Mouse (Mus musculus): ENCODE data around the gene Nisch. TPM values are rescaled to one million over a fixed set of nuclear protein-coding genes. Genes with fewer than 3 reads are reported as not detected.

The Nisch gene
- polyA plus RNA-seq, 1 experiment from 2014 or later: 87.7 TPM

GRCm38 (mm10) chr14:31139666-31140065 lies 77.1 kb downstream of the Nisch start:
- no peak for ATAC-seq (ENCODE audit: low FRiP score, low TSS enrichment)
- 91% methylated on average over 12 of the region's 12 CpGs for WGBS
- no peak overlapping the region for H3K4me2 ChIP-seq (replicated peaks; ENCODE audit: low read depth)

GRCm38 (mm10) chr14:31138897-31139429 lies 77.8 kb downstream of the Nisch start:
- DNase-seq (ENCODE audit: low spot score): no peak
- Histone ChIP-seq H3K9me3 (ENCODE audit: control insufficient read depth, low read length) (no peaks in the 10 kb centered on the region), H3K4me2 (replicated peaks; ENCODE audit: low read depth) (no peak overlapping the region), H3K4me1 (replicated peaks; ENCODE audit: control insufficient read depth, insufficient read depth) (peaks cover 4% of the 10 kb centered on the region; the same call in 1 of the 2 replicates), H3K27ac (replicated peaks) (no peak overlapping the region), H3K9ac (ENCODE audit: low read length) (no peak overlapping the region), H3K36me3 (ENCODE audit: control insufficient read depth, insufficient read depth, low read length) (peaks cover 18% of the 10 kb centered on the region), H3K4me3 (ENCODE audit: low read depth, low read length) (no peak overlapping the region), H3K27me3 (ENCODE audit: control insufficient read depth, insufficient read depth, low read length) (no peaks in the 10 kb centered on the region)
- WGBS: 93% methylated on average over 9 of the region's 9 CpGs
- no peak for TF ChIP-seq EP300 (optimal IDR thresholded peaks at IDR 0.05)
- TF ChIP-seq CTCF (IDR thresholded peaks at IDR 0.05; ENCODE audit: low read depth): no peak
- ATAC-seq (ENCODE audit: low FRiP score, low TSS enrichment): no peak

More at GRCm38 (mm10) chr14:31139666-31140065, 77.1 kb downstream of the Nisch start:
- no peak overlapping the region for H3K9ac ChIP-seq (ENCODE audit: low read length)
- H3K27ac ChIP-seq (replicated peaks): no peak overlapping the region
- H3K4me3 ChIP-seq (ENCODE audit: low read depth, low read length): no peak overlapping the region
- H3K36me3 ChIP-seq (ENCODE audit: control insufficient read depth, insufficient read depth, low read length): peaks cover 18% of the 10 kb centered on the region
- TF ChIP-seq EP300 (optimal IDR thresholded peaks at IDR 0.05): no peak
- TF ChIP-seq CTCF (IDR thresholded peaks at IDR 0.05; ENCODE audit: low read depth): no peak
- H3K9me3 ChIP-seq (ENCODE audit: control insufficient read depth, low read length): no peaks in the 10 kb centered on the region
- H3K27me3 ChIP-seq (ENCODE audit: control insufficient read depth, insufficient read depth, low read length): no peaks in the 10 kb centered on the region
- no peak for DNase-seq (ENCODE audit: low spot score)
- no peaks in the 10 kb centered on the region for H3K4me1 ChIP-seq (replicated peaks; ENCODE audit: control insufficient read depth, insufficient read depth)

DNA sequence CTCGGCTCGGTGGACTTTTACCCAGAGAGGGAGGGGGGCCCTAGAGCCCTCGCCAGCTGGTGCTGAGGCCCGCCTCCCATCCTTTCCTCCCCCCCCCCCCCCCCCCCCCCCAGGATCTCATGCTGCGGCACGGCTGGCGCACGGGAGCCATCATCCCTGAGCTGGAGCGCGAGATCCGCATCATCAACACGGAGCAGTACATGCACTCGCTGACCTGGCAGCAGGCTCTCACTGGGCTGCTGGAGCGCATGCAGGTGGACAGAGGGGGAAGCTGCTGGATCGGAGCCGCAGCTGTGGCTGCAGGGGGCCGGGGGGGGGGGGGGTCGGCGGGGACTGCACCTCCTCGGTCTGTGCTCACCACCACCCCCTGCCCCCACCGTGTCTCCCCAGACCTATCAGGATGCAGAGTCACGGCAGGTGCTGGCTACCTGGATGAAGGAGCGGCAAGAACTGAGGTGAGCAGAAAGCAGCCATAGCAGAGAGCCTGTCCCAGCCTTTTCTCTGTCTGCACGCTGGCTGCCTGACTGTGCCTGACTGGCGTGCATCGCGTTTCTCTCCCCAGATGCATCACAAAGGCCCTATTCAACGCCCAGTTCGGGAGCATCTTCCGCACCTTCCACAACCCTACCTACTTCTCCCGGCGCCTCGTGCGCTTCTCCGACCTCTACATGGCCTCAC lies 78.4 kb downstream of the Nisch start:
- WGBS: 82% methylated on average over 26 of the region's 35 CpGs
- Histone ChIP-seq H3K36me3 (ENCODE audit: control insufficient read depth, insufficient read depth, low read length) (peaks cover 18% of the 10 kb centered on the region), H3K9ac (ENCODE audit: low read length) (no peak overlapping the region), H3K4me3 (ENCODE audit: low read depth, low read length) (no peak overlapping the region), H3K27me3 (ENCODE audit: control insufficient read depth, insufficient read depth, low read length) (no peaks in the 10 kb centered on the region), H3K4me2 (replicated peaks; ENCODE audit: low read depth) (no peak overlapping the region), H3K9me3 (ENCODE audit: control insufficient read depth, low read length) (no peaks in the 10 kb centered on the region), H3K27ac (replicated peaks) (no peak overlapping the region), H3K4me1 (replicated peaks; ENCODE audit: control insufficient read depth, insufficient read depth) (peaks cover 4% of the 10 kb centered on the region; the same call in 1 of the 2 replicates)
- ATAC-seq (ENCODE audit: low FRiP score, low TSS enrichment): no peak
- no peak for DNase-seq (ENCODE audit: low spot score)
- no peak for TF ChIP-seq CTCF (IDR thresholded peaks at IDR 0.05; ENCODE audit: low read depth)
- no peak for TF ChIP-seq EP300 (optimal IDR thresholded peaks at IDR 0.05)

GRCm38 (mm10) chr14:31137791-31138190 lies 79.0 kb downstream of the Nisch start:
- Histone ChIP-seq H3K4me1 (replicated peaks; ENCODE audit: control insufficient read depth, insufficient read depth) (peaks cover 4% of the 10 kb centered on the region), H3K4me2 (replicated peaks; ENCODE audit: low read depth) (no peak overlapping the region), H3K27me3 (ENCODE audit: control insufficient read depth, insufficient read depth, low read length) (no peaks in the 10 kb centered on the region), H3K27ac (replicated peaks) (0 out of 2 replicates have a peak overlapping the region, but pooled peaks have one; percentile 35), H3K4me3 (ENCODE audit: low read depth, low read length) (no peak overlapping the region), H3K9ac (ENCODE audit: low read length) (no peak overlapping the region), H3K36me3 (ENCODE audit: control insufficient read depth, insufficient read depth, low read length) (peaks cover 18% of the 10 kb centered on the region), H3K9me3 (ENCODE audit: control insufficient read depth, low read length) (no peaks in the 10 kb centered on the region)
- ATAC-seq (ENCODE audit: low FRiP score, low TSS enrichment) (no peak), DNase-seq (ENCODE audit: low spot score) (no peak)
- TF ChIP-seq CTCF (IDR thresholded peaks at IDR 0.05; ENCODE audit: low read depth) (no peak), EP300 (optimal IDR thresholded peaks at IDR 0.05) (no peak)
- whole genome bisulfite sequencing: 82% methylated on average over 11 of the region's 11 CpGs

- ATAC-seq (ENCODE audit: low FRiP score, low TSS enrichment) (no peak), DNase-seq (ENCODE audit: low spot score) (no peak)
- H3K36me3 ChIP-seq (ENCODE audit: control insufficient read depth, insufficient read depth, low read length): peaks cover 18% of the 10 kb centered on the region
- no peaks in the 10 kb centered on the region for H3K9me3 ChIP-seq (ENCODE audit: control insufficient read depth, low read length)
- peaks cover 6% of the 10 kb centered on the region for H3K4me1 ChIP-seq (replicated peaks; ENCODE audit: control insufficient read depth, insufficient read depth)
- no peak for TF ChIP-seq CTCF (IDR thresholded peaks at IDR 0.05; ENCODE audit: low read depth)
- TF ChIP-seq EP300 (optimal IDR thresholded peaks at IDR 0.05): no peak
- H3K27ac ChIP-seq (replicated peaks): no peak overlapping the region
- no peak overlapping the region for H3K4me3 ChIP-seq (ENCODE audit: low read depth, low read length)
- no peaks in the 10 kb centered on the region for H3K27me3 ChIP-seq (ENCODE audit: control insufficient read depth, insufficient read depth, low read length)
- 78% methylated on average over 10 of the region's 10 CpGs for WGBS
- no peak overlapping the region for H3K9ac ChIP-seq (ENCODE audit: low read length)
- H3K4me2 ChIP-seq (replicated peaks; ENCODE audit: low read depth): no peak overlapping the region
These were observed 79.5 kb downstream of the Nisch start for GRCm38 (mm10) chr14:31137281-31137595.
